Mouse (Mus musculus) MEL (cell line): ENCODE measurements around the gene Rufy4. TPM values are rescaled to one million over a fixed set of nuclear protein-coding genes. Genes with fewer than 3 reads are reported as not detected.

Experiments
- DNase-seq: peaks from one replicate; pipeline ENCODE4 v3.0.0; 2011; ENCODE audit warnings: low read depth, low spot score
- H3K27ac ChIP-seq: 2 replicates; pipeline ENCODE4 v1.5.1; 2012; ENCODE audit warnings: low read depth, mild to moderate bottlenecking, control low read depth, low read length, moderate library complexity; ENCODE audit not compliant: control insufficient read depth
- H3K27me3 ChIP-seq, 2 experiments: fragments of 150-350 bp in 1 of 2; sonication (generic) in 1 of 2; 2 replicates each; pipeline ENCODE4 v1.6.1; 2012; ENCODE audit warnings: low read length in 2 of 2, mild to moderate bottlenecking in 2 of 2, improper control_type of control experiment in 1 of 2, moderate library complexity in 1 of 2; ENCODE audit not compliant: insufficient read depth in 2 of 2, control insufficient read depth in 1 of 2
- H3K36me3 ChIP-seq, 2 experiments: 2 replicates each; pipeline ENCODE4 v1.6.1; 2012 to 2014; ENCODE audit warnings: low read length in 2 of 2, improper control_type of control experiment in 1 of 2, inconsistent platforms in 1 of 2, mild to moderate bottlenecking in 1 of 2; ENCODE audit not compliant: insufficient read depth in 2 of 2, control insufficient read depth in 1 of 2
- H3K4me1 ChIP-seq, 2 experiments: fragments of 150-350 bp in 1 of 2; sonication (generic) in 1 of 2; 2 replicates each; pipeline ENCODE4 v1.6.1; 2012; ENCODE audit warnings: low read length in 2 of 2, improper control_type of control experiment in 1 of 2, mild to moderate bottlenecking in 1 of 2; ENCODE audit not compliant: insufficient read depth in 2 of 2, control insufficient read depth in 1 of 2
- H3K4me3 ChIP-seq, 2 experiments: fragments of 150-350 bp in 1 of 2; sonication (generic) in 1 of 2; 2 replicates each; pipeline ENCODE4 v1.5.1; 2012; ENCODE audit warnings: low read depth in 2 of 2, low read length in 2 of 2, mild to moderate bottlenecking in 2 of 2, moderate library complexity in 2 of 2, control low read depth in 1 of 2, improper control_type of control experiment in 1 of 2; ENCODE audit not compliant: control insufficient read depth in 1 of 2, insufficient read depth in 1 of 2
- H3K79me2 ChIP-seq: 2 replicates; pipeline ENCODE4 v1.6.1; 2012; ENCODE audit warnings: mild to moderate bottlenecking, low read length, moderate library complexity; ENCODE audit not compliant: control insufficient read depth, poor library complexity, insufficient read depth
- H3K9ac ChIP-seq: 2 replicates; pipeline ENCODE4 v1.6.1; 2012; ENCODE audit warnings: low read depth, mild to moderate bottlenecking, control low read depth, low read length, moderate library complexity; ENCODE audit not compliant: control insufficient read depth, poor library complexity, severe bottlenecking
- H3K9me3 ChIP-seq: fragments of 150-350 bp; sonication (generic); replicated peaks from 2 replicates; pipeline ENCODE4 v1.6.1; 2012; ENCODE audit warnings: mild to moderate bottlenecking, low read length, improper control_type of control experiment, moderate library complexity; ENCODE audit not compliant: insufficient read depth
- BHLHE40 ChIP-seq: IDR thresholded peaks from 2 replicates; pipeline ENCODE4 v1.6.1; 2012; ENCODE audit warnings: low read depth, mild to moderate bottlenecking, inconsistent platforms, low read length, improper control_type of control experiment, borderline replicate concordance
- CHD1 ChIP-seq: IDR thresholded peaks from 2 replicates; pipeline ENCODE4 v1.6.1; 2012; ENCODE audit warnings: low read depth, mild to moderate bottlenecking, inconsistent platforms, low read length, improper control_type of control experiment
- CHD2 ChIP-seq: IDR thresholded peaks from 2 replicates; pipeline ENCODE4 v1.6.1; 2011; ENCODE audit warnings: low read length, improper control_type of control experiment
- CTCF ChIP-seq, 3 experiments: IDR thresholded peaks in 2 of 3; conservative IDR thresholded peaks in 1 of 3; 2 replicates each; pipeline ENCODE4 v1.5.1; 2011 to 2012; ENCODE audit warnings: low read length in 3 of 3, low read depth in 2 of 3, mild to moderate bottlenecking in 2 of 3, improper control_type of control experiment in 1 of 3, inconsistent platforms in 1 of 3, mixed read lengths in 1 of 3, moderate library complexity in 1 of 3; ENCODE audit not compliant: control insufficient read depth in 1 of 3, insufficient read depth in 1 of 3, poor library complexity in 1 of 3, severe bottlenecking in 1 of 3
- E2F4 ChIP-seq: IDR thresholded peaks from 2 replicates; pipeline ENCODE4 v1.6.1; 2011; ENCODE audit warnings: low read depth, low read length, improper control_type of control experiment, borderline replicate concordance
- ELF1 ChIP-seq: IDR thresholded peaks from 2 replicates; pipeline ENCODE4 v1.6.1; 2014; ENCODE audit warnings: low read depth, mild to moderate bottlenecking, inconsistent platforms, low read length, improper control_type of control experiment, moderate library complexity
- GABPA ChIP-seq: IDR thresholded peaks from 2 replicates; pipeline ENCODE4 v1.6.1; 2012; ENCODE audit warnings: low read depth, mild to moderate bottlenecking, inconsistent platforms, low read length, improper control_type of control experiment, moderate library complexity
- GATA1 ChIP-seq: IDR thresholded peaks from 2 replicates; pipeline ENCODE4 v1.6.1; 2011; ENCODE audit warnings: low read depth, low read length, improper control_type of control experiment
- HCFC1 ChIP-seq: IDR thresholded peaks from 2 replicates; pipeline ENCODE4 v1.6.1; 2012; ENCODE audit warnings: low read depth, mild to moderate bottlenecking, inconsistent platforms, low read length, improper control_type of control experiment, moderate library complexity
- KAT2A ChIP-seq: conservative IDR thresholded peaks from 2 replicates; pipeline ENCODE4 v1.6.1; 2012; ENCODE audit warnings: low read depth, low read length, improper control_type of control experiment, inconsistent platforms
- MAFK ChIP-seq: IDR thresholded peaks from 2 replicates; pipeline ENCODE4 v1.6.1; 2011; ENCODE audit warnings: low read depth, mild to moderate bottlenecking, low read length, improper control_type of control experiment, borderline replicate concordance
- MAX ChIP-seq: IDR thresholded peaks from 2 replicates; pipeline ENCODE4 v1.6.1; 2011; ENCODE audit warnings: low read length, improper control_type of control experiment
- MAZ ChIP-seq: IDR thresholded peaks from 2 replicates; pipeline ENCODE4 v1.6.1; 2012; ENCODE audit warnings: low read depth, mild to moderate bottlenecking, inconsistent platforms, low read length, improper control_type of control experiment
- MEF2A ChIP-seq: IDR thresholded peaks from 2 replicates; pipeline ENCODE4 v1.6.1; 2014; ENCODE audit warnings: low read depth, mild to moderate bottlenecking, inconsistent platforms, low read length, improper control_type of control experiment; ENCODE audit not compliant: poor library complexity, insufficient replicate concordance, severe bottlenecking; ENCODE audit errors: extremely low read depth
- MXI1 ChIP-seq: IDR thresholded peaks from 2 replicates; pipeline ENCODE4 v1.6.1; 2011; ENCODE audit warnings: mild to moderate bottlenecking, low read depth, low read length, improper control_type of control experiment
- MYC ChIP-seq: IDR thresholded peaks from 2 replicates; pipeline ENCODE4 v1.6.1; 2011; ENCODE audit warnings: low read depth, mild to moderate bottlenecking, low read length, improper control_type of control experiment, moderate library complexity
- POLR2A ChIP-seq, 2 experiments: IDR thresholded peaks; 2 replicates each; pipeline ENCODE4 v1.6.1; 2011 to 2012; ENCODE audit warnings: low read length in 2 of 2, mild to moderate bottlenecking in 2 of 2, control low read depth in 1 of 2, improper control_type of control experiment in 1 of 2, low read depth in 1 of 2, moderate library complexity in 1 of 2; ENCODE audit not compliant: control insufficient read depth in 1 of 2, insufficient read depth in 1 of 2, poor library complexity in 1 of 2
- POLR2AphosphoS5 ChIP-seq: IDR thresholded peaks from 2 replicates; pipeline ENCODE4 v1.6.1; 2012; ENCODE audit warnings: low read depth, borderline replicate concordance, mild to moderate bottlenecking, inconsistent platforms, low read length, moderate library complexity, mixed read lengths
- RAD21 ChIP-seq: IDR thresholded peaks from 2 replicates; pipeline ENCODE4 v1.6.1; 2011; ENCODE audit warnings: mild to moderate bottlenecking, low read depth, low read length, improper control_type of control experiment
- RCOR1 ChIP-seq: IDR thresholded peaks from 2 replicates; pipeline ENCODE4 v1.6.1; 2012; ENCODE audit warnings: low read depth, mild to moderate bottlenecking, inconsistent platforms, low read length, improper control_type of control experiment
- SIN3A ChIP-seq: IDR thresholded peaks from 2 replicates; pipeline ENCODE4 v1.6.1; 2012; ENCODE audit warnings: low read length, improper control_type of control experiment, inconsistent platforms
- TAL1 ChIP-seq: IDR thresholded peaks from 2 replicates; pipeline ENCODE4 v1.6.1; 2012; ENCODE audit warnings: mild to moderate bottlenecking, inconsistent platforms, low read length, moderate library complexity, mixed read lengths
- USF1 ChIP-seq: IDR thresholded peaks from 2 replicates; pipeline ENCODE4 v1.6.1; 2014; ENCODE audit warnings: low read depth, mild to moderate bottlenecking, inconsistent platforms, low read length, improper control_type of control experiment, moderate library complexity
- USF2 ChIP-seq, 2 experiments: IDR thresholded peaks; 2 replicates each; pipeline ENCODE4 v1.6.1; 2011 to 2012; ENCODE audit warnings: improper control_type of control experiment in 2 of 2, low read length in 2 of 2, borderline replicate concordance in 1 of 2, inconsistent platforms in 1 of 2, low read depth in 1 of 2, mild to moderate bottlenecking in 1 of 2; ENCODE audit not compliant: insufficient read depth in 1 of 2
- ZNF384 ChIP-seq: IDR thresholded peaks from 2 replicates; pipeline ENCODE4 v1.6.1; 2012; ENCODE audit warnings: low read depth, mild to moderate bottlenecking, inconsistent platforms, low read length, improper control_type of control experiment
- polyA plus RNA-seq, 2 experiments: library from polyadenylated mRNA; stranded (reverse) in 1 of 2; unstranded in 1 of 2; fragments of >175 nt in 1 of 2; fragments of >200 nt in 1 of 2; gene quantifications; 2 replicates each; pipeline versions ENCODE4 v1.2.1 to v1.2.4; 2012; ENCODE audit warnings: low replicate concordance in 2 of 2, low read depth in 1 of 2; ENCODE audit not compliant: insufficient read length in 2 of 2, insufficient read depth in 1 of 2, missing spikeins in 1 of 2
- total RNA-seq: library from RNA; depleted of rRNA; stranded (reverse); fragments of 300-350 nt; gene quantifications from 2 replicates; pipeline ENCODE4 v1.2.3, GENCODE M21; 2012

Rufy4 gene
- total and polyA plus RNA-seq, 3 experiments: 0.04 to 0.10 TPM; not detected in 1

DNA sequence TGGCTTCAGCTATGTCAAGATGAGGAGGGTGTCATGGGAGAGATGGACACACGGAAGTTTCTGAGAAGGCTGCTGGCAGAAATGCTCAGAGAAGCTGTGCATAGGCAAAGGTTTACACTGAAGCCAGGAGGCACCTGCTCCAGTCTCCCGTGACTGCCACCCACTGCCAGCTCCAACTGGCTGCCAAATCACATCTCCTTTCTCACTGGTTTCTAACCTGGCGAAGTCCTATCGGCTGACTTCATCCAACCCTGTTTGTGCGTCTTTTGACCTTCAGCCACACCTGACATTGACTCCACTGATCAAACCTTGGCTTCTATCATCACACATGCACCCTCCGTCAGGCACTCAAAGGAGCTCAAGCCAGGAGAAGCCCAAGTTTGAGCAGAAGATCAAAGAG, 7.5 kb upstream of the Rufy4 start:
- Histone ChIP-seq H3K79me2 (no peaks in the 10 kb centered on the region), H3K9ac (no peak overlapping the region), H3K36me3 (no peaks in the 10 kb centered on the region), H3K4me3 (no peak overlapping the region), H3K27ac (no peak overlapping the region), H3K27me3 (no peaks in the 10 kb centered on the region), H3K9me3 (no peaks in the 10 kb centered on the region), H3K4me1 (no peaks in the 10 kb centered on the region)
- DNase-seq: no peak
- TF ChIP-seq ZNF384 (no peak), MYC (no peak), E2F4 (no peak), USF1 (no peak), USF2 (IDR thresholded peaks at IDR 0.05; ENCODE audit: borderline replicate concordance in 1 of 2, insufficient read depth in 1 of 2, low read depth in 1 of 2, low read length in 2 of 2) (no peak), SIN3A (no peak), MAFK (no peak), KAT2A (no peak), MEF2A (no peak), POLR2A (IDR thresholded peaks at IDR 0.05; ENCODE audit: control insufficient read depth in 1 of 2, insufficient read depth in 1 of 2, low read depth in 1 of 2, low read length in 2 of 2, poor library complexity in 1 of 2) (no peak), RAD21 (no peak), TAL1 (no peak)

DNA sequence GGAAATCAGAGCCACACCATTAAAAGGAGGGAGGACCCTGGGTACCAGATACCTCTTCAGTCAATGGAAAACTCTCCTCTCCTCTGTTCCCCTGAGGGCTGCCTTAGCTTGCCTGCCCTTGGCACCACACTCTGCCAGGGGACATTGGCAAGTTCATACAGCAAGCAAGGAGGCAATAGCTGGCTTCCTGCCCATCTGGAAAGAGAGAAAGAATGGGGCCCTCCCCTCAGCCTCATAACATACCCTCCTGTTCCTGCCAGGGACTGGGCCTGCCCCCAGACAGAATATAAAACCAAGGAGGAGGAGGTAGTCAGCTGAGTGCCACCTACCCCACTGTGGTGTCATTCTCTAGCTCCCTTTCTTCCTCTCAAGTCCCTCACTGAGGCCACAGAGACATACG, 6.2 kb upstream of the Rufy4 start:
- DNase-seq: no peak
- Histone ChIP-seq H3K4me1 (no peaks in the 10 kb centered on the region), H3K27ac (no peak overlapping the region), H3K36me3 (no peaks in the 10 kb centered on the region), H3K27me3 (no peaks in the 10 kb centered on the region), H3K9me3 (no peaks in the 10 kb centered on the region), H3K4me3 (no peak overlapping the region), H3K9ac (no peak overlapping the region), H3K79me2 (no peaks in the 10 kb centered on the region)
- no peak for TF ChIP-seq CHD2
- TF ChIP-seq MYC: no peak
- TF ChIP-seq MAX: no peak
- TF ChIP-seq RCOR1: no peak
- no peak for TF ChIP-seq GATA1
- no peak for TF ChIP-seq USF1
- no peak for TF ChIP-seq CHD1
- no peak for TF ChIP-seq E2F4
- no peak for TF ChIP-seq MAFK
- TF ChIP-seq USF2 (IDR thresholded peaks at IDR 0.05; ENCODE audit: borderline replicate concordance in 1 of 2, insufficient read depth in 1 of 2, low read depth in 1 of 2, low read length in 2 of 2): no peak
- no peak for TF ChIP-seq CTCF (IDR thresholded peaks at IDR 0.05 in 2 of 3, conservative IDR thresholded peaks at IDR 0.05 in 1 of 3; ENCODE audit: control insufficient read depth in 1 of 3, insufficient read depth in 1 of 3, low read depth in 2 of 3, low read length in 3 of 3, poor library complexity in 1 of 3, severe bottlenecking in 1 of 3)
- TF ChIP-seq HCFC1: no peak
- no peak for TF ChIP-seq GABPA
- TF ChIP-seq MXI1: no peak
- no peak for TF ChIP-seq MAZ
- TF ChIP-seq BHLHE40: no peak
- no peak for TF ChIP-seq RAD21
- TF ChIP-seq ELF1: no peak
- TF ChIP-seq POLR2AphosphoS5: no peak
- TF ChIP-seq MEF2A: no peak
